Mouse (Mus musculus) left cerebral cortex, adult 9 months (tissue): ENCODE measurements around the gene Prss22.

ENCODE experiments used
- DNase-seq, 2 experiments: peaks; one replicate each; pipeline ENCODE4 v3.0.0; 2022; ENCODE audit warnings: low spot score in 2 of 2

Prss22 gene

DNA sequence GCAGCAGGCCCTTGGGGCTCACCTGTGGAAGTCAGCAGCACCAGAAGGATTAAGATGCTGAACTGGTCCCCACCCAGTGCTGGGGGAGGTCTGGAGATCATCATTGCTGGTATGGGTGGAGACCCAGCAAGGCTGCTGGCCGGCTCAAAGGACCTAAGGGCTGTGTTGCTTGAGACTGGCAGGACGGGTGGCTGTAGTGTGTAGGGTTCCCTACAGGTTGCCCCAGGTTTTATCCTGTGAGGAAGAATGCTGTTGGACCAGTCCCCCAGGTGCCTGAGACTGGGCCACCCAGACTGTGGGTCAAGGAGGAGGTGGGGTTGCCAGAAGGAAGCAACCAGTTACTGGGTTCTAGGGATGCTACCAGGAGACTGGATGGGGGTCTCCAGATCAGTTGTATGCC lies at the start of gene Prss22:
Prss22 (minus strand) TSS at position 200 of the 400 bp plus-strand sequence.
- no peak for DNase-seq

DNA sequence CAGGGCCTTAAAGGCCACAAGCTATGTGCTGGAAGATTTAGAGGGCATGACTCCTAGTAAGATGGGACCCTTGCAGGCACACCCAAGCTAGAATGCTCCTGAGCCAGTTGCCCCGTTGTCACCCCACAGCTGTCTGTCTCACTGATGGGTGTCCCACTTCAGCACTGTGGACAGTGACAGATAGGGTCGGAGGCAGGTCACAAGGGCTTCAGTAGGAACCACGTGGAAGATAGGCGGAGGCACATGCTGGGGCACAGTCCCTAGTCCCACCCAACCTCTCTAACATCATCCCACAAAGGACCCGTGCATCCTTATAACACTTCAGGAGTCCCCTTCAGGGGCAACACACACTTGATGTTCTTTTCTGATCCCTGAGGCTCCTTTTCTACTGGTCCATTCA lies 48.1 kb upstream of the Prss22 start:
- no peak for DNase-seq

DNA sequence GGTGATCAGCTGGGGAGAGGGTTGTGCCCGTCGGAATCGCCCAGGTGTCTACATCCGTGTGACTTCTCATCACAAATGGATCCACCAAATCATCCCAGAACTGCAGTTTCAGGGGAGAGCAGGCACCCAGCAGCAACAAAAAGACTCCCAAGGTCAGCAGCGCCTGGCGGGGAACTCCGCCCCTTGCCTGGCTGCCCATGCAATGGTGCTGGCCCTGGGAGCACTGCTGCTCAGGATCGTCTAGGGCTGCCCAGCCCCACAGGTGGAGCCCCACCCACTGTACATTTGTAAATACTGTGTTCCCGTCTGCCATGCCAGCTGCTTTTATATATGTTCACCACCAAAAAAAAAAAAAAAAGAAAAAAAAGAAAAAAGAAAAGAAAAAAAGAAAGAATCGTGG lies 47.7 kb upstream of the Prss22 start:
- no peak for DNase-seq

DNA sequence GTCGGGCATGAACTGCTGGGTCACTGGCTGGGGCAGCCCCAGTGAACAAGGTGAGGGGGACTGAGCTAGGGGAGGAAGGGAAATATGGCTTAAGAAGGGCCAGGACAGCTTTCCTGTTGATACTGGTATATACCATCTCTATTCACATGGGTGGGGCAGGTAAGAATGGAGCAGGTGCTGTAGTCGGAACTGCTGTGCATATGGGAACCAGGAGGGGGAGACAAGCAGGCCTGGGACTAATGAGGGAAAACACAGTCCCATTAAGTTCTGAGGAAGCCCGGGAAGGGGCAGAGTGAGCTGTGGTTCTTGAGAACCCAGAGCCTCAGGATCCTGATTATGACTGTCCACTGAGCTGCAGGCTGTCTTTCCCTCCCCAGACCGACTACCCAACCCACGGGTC lies 46.6 kb upstream of the Prss22 start:
- DNase-seq, result no peak

DNA sequence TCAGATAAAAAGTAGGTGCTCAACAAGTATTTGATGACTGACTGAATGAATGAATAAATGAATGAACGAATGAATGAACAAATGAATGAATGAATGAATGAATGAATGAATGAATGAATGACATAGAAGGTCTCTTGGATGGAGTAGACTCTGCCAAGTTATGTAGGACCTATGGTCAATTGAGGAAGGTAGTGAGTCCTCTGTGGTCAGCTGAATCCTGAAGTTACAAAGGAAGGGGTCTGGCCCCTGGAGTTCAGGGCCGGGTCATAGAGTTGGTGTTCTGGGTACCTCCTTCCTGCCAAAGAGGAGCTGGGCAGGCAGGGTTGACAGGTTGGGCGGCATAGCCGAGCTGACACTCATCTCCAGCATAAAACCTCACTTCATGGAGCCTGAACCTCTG lies 39.9 kb upstream of the Prss22 start, which contains the start of gene Prss27:
Prss27 (plus strand) TSS at position 301 of the 400 bp plus-strand sequence.
- no peak for DNase-seq

DNA sequence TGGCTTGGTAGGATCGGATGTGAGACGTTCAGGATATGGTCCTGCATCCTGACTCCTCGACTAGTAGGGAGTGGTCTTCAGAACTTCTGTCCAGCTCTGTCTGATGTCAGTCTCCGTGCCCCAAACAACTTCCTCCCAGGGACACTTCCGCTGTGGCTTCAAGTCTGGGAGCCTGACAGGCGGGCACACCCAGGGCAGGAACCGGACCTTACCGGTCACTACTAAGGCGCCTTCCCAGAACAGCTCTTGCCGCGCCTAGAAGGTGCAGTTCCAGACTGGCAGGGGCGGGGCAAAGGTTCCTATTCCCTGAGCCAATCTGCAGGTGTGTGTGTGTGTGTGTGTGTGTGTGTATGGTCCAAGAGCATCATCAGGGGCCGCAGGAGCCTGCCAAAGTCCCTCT lies 39.5 kb upstream of the Prss22 start:
- DNase-seq, result no peak

DNA sequence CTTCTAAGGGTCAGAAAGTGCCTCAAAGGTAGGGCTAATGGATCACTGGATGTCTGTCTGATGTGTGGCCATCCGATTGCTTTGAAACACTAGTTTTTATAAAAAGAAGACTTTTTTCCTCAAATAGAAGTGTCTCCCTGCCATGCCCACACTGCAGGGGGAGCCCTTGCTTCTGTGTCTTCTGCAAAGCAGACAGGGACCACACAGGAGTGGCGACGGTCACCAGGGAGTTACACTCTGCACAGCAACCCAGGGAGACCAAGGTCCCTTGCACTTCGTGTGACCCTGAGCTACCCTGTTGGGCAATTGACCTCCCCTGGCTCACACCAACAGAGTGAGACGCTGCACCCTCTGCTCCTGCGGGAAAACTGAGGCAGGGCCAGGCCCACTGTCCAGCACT lies 39.1 kb upstream of the Prss22 start:
- DNase-seq, result no peak

DNA sequence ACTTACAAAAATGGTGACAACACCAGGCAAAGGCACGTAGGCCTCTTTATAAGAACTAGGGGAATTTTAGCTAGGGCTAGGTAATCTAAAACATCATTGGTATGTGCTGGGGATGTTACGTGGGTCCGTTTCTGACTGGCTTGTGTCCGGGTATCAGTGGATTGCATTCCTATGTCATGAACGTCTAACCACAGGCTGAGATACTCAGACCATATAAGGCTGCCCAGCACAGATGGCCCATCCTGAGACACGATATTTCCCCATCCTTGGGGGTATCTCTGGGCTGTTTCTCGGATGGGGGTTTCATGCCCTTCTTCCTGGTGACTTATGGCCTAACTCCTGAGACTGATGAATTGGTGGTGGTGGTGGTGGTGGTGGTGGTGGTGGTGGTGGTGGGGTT lies 37.2 kb upstream of the Prss22 start:
- DNase-seq, result no peak

DNA sequence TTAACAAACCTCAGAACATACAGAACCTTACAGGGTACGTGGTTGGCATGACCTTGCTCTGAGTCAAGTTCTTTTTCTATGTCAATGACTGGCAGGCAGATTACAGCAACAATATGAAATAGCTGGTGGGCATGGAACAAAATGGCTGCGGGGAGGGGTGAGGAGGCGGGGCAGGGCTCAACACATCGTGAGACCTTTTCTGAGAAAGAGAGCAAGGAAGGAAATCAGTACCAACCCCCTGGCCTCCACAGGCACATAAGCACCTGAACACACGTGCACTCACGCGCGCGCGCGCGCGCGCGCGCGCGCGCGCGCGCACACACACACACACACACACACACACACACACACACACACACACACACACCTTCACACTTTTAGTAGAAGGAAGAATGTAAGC lies 32.7 kb upstream of the Prss22 start:
- no peak for DNase-seq

DNA sequence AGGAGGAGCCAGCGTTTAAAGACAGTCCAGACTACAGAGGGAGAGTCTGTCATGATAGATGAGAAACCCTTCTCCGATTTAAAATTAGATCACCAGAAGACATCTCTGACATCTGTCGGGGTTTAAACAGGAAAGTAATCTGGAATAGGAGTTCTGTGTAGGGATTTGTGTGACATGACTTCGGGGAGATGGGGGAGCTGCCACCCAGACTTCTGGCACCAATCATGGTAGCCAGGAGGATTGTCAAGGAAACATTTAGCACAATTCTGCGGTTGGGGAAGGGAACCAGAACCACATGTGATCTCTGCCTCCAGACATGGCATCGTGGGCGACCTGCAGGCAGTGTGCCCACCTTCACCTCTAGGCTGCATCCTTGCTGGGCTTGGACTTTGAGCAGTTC lies 31.6 kb upstream of the Prss22 start:
- no peak for DNase-seq

DNA sequence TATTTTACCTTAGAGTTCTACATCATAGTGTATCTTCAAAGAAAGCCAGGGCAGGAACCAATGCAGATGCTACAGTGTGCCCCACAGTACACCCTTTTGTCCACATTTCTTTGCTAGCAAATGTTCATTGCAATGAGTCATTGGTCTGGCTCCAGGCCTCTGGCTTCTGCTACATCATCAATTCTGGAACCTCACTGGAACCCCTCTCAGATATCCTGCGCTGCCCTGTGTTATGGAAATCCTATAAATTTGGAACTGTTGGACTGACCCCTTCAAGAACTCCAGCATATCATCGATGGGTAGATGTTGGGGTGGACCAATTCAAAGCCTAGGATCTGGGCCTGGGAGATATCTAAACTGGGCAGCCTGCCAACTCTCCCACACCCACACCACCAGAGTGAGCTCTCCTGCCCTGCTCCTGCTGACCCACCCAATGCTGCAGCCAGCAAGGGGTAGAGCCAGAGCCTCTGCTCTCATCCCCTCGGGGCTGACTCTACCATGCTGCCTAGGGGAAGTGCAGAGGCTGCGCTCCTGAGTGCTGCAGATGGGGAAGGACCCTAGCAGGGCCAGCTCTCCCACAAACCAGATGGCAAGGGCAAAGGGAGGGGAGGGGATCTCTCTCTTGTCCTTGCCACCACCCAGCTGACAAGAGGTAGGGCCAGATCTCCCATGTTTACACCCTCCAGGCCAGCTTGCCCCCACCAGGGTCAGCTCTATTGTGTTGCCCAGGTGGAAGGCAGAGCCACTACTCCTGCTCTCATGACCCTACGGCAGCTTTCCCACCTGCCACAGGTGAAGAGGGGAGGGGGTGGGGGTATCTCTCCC lies 23.7 kb upstream of the Prss22 start:
- no peak for DNase-seq

DNA sequence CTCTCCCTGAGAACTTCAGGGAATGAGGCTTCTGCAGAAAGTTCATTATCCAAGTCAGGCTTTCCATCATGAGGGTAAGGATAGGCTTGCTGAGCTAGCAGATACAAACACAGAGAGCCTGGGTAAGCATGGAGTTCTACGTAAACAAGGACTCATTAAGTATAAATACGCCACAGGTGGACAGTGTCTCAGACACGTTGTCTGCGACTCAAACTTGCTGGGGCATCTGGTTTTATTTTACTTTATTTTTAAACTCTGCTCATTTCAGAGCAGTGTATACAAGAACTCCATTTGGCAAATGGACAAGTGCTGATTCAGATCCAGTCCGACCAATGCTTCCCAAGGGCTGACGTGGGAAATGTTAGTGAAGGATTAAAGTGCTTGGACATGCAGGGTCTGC lies 22.8 kb upstream of the Prss22 start:
- no peak for DNase-seq

DNA sequence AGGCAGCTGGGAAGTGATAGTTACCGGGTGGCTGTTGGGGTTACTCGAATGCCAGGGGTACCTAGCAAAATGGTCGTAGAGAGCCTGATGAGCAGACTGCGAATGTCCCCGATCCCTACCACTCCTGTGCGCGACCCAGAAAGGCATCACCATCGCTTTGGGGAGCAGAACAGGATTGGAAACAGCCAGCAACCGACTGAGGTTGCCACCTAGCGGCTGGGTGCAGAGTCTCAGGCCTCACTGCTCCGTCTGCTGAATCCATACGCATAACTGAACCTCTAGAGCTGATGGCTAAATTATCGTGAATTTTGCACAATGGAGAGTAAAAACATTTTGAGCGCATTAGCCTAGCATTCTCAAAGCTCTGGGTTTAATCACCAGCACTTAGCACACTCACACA lies 17.8 kb upstream of the Prss22 start:
- DNase-seq, result no peak

DNA sequence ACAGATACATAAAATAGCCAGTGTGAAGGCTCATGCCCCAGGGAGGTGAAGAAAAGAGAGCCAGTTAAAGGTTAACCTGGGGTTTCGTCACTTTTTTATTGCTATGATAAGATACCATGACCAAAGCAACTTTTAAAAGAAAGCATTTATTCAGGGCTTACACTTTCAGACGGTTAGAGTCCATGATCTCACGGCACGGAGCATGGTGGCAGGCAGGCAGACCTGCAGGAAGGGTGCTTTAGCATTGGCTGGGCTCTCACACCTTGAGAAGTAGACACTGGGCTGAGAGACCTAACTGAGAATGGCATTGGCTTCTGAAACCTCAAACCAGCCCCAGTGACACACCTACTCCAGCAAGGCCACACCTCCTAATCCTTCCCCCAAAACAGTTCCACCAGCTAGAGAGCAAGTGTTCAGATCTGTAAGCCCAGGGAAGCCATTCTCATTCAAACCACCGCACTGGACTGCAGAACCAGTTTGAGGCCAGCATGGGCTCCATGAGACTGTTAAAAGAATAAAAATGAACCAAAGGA lies 16.6 kb upstream of the Prss22 start:
- no peak for DNase-seq

DNA sequence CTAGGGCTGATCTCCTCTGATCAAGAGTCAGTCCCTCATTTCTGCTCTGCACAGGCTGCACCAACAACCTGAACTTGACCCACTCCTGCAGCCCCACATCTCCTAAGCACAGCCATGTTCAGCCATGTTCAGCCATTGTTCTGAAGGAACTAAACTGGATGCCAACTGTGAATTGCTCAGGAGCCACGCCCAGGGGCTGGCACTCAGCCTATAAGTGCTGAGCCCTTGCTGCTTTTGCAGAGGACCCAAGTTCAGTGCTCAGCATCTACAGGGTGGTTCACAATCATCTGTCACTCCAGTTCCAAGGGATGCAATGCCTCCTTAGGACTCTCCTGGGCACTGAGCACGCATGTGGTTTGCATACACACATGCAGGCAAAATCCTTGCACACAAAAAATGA lies 15.0 kb upstream of the Prss22 start:
- DNase-seq, result no peak

DNA sequence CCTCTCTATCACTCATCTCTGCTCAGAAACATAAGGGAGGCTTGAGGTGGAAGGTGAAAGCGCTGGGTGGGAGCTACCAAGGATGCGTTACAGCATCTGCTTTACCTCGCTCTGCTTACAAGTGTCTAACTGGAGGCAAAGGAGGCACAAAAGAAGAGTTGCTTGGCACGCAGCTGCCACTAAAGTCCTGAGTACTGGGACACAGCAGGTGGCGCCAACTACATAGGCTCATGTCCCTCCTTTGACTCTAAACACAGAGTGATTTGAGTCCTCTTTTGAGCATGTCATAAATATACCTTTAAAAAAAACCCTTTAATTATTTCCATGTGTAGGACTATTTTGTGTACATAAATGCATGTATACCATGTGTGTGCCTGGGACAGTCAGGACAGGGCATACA lies 11.7 kb upstream of the Prss22 start:
- DNase-seq, result no peak

DNA sequence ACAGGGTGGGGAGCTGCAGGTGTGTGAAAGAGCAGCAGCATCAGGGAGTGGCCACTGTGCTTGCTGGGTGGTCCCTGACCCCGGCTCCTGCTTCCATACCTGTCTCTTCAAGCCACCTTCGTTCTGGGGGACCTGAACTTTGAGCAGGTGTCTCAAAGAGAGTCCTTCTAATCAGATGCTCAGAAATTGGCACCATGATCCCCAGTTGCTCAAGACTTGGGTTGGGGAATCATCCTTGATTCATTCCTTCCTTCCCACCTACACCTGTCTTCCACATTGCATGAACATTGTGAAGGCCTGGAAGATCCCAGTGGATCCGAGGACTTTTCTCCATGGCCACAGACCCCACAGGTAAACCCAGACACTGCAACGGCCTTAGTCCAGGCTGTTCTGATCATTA lies 10.2 kb upstream of the Prss22 start:
- no peak for DNase-seq

DNA sequence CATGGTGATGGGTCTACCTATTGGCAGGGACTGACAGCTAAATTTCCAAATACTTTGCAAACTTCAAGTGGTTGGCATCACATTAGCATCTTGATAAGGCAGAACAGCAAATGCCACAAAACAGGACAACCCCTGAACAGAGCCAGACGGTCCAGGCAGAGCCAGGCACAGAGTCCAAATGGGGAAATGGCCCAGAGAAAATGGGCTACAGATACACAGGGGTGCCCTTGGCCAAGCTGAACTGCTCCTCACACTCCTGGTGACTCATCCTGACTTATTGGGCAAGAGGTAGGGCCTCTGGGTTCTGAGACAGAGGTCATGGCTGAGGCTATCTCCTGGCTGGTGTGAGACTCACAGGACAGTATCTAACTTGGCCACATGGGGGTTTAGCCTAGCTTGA lies 9.5 kb upstream of the Prss22 start:
- no peak for DNase-seq

DNA sequence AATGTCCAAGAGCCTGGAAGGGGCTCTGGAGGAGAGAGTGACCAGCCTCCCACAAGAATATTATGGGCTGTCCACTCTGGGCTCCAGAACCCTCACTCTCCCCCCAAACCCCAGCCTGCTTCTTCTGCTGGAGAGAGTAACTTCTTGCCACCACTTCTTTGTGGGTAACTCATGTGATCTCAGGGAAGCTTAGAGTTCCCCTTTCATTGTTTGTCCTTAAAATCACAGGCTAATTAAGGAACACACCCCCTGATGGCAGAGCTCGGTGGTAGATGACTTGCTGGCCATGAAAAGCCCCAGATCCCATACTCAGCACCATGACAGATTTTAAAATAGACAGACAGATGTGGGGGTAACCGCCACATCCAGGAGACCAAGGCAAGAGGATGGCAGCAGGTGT lies 9.0 kb upstream of the Prss22 start:
- no peak for DNase-seq

DNA sequence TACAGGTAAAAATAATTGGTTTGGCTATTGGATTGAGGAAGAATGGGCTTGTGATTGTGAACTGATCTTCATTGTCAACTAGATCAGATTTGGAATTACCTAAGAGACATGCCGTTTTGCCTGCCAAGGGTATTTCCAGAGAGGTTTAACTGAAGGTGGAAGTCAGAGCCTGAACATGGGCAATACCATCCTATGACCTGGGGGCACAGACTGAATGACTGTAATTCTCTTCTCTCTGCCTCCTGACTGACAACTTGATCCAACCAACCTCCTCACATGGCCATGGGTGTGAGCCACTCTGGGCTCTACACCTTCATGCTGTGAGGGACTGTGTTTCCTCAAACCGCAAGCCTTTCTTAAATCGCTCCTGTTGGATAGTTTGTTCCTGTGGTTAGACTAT lies 7.1 kb upstream of the Prss22 start:
- no peak for DNase-seq

DNA sequence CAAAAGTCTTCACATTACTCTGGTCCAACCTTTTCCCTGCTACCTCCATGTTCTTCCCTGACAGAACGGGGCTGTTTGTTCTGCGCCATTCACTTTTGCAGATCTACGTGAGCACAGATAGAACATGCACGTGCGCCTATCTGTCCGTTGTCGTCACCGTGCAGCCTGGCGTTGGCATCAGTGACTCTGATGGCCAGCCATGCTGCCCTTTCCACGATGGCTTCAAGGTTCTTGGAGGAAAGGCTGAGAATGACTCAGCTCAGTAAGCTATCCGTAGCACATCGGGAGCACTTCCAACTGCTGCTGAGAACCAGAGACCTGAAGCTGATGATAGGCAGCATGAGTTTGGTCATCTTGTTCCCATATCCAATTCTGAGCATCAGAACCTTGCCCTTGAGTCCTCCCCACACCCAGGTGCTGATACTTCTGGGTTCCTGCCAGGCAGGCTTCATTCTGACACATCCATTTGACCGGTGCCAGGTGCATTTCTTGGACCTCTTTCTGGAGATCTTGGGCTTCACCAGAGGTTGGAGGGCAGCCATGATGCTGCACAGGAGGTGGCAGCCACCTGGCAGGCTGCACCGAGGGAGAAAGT lies 6.3 kb upstream of the Prss22 start:
- DNase-seq, result no peak

DNA sequence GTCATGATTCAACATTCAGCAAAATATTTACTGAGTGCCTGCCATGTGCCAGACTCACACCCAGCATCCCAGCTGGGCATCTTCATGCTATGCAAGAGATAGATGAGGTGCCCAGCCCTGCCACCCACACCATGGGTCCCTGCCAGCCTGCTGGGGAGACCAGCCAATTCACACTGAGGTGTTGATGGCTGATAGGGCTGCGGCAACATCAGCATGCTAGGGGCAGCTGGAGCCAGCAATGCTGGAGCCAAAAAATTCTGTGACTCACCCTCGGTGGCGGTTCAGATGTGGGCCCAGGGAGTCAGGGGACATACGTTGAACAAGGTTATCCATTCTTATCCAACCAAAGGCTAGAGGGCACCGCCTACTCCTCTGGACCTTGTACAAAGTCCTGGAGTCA lies 2.5 kb upstream of the Prss22 start:
- peak; percentile 70 to 92 for DNase-seq

DNA sequence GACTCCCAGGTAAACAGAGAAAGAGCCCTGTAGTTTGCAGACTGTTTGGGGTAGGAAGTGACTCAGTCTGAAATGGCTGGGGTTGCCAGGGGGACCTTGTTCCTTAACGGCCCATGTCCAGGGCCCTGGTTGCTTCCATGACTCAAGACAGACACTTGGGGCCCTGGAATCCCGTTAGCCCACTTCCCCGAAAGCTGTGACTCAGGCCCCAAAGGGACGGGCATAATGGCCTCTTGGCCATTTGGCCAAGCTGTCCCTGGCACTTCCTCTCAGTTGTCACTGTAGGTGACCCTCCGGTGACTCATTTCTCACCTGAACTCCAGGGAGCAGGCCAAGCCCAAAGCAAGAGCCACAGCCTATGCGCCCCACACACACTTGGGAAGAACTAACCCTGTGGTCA lies 483 bp upstream of the Prss22 start:
- no peak for DNase-seq
